Mouse (Mus musculus) cerebellum, adult 2 months (tissue): ENCODE results near the gene Zfp518b.

Source experiments
- CTCF ChIP-seq: fragments of 200-500 bp; IDR thresholded peaks from 2 replicates; pipeline ENCODE4 v1.5.1; 2011; ENCODE audit warnings: low read depth, mild to moderate bottlenecking, control low read depth, low read length, moderate library complexity, borderline replicate concordance; ENCODE audit not compliant: insufficient read depth
- POLR2A ChIP-seq: fragments of 200-500 bp; IDR thresholded peaks from 2 replicates; pipeline ENCODE4 v1.6.1; 2011; ENCODE audit warnings: low read length, control low read depth, borderline replicate concordance; ENCODE audit not compliant: insufficient read depth

DNA sequence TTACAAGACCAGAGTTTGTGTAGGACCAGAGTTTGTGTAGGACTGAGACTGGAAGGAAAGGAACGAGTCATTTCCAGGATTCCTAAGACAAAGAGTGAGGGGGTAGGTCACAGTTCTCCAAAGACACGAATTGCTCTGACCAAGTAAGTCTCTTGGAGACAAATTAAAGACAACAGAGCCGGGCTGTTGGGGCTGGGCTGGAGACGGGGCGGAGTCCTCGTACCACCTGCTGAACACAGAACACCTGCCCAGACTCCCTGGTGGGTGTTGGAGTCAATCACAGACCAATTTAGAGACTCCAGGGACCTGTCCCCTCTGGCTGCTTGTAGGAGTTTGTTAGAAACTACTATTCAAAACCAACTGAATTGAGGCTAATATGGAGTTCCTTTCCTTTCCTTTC is 28.4 kb downstream of the Zfp518b start:
- TF ChIP-seq POLR2A (no peak), CTCF (no peak)
